Mouse (Mus musculus) embryo, embryonic 9.5 days (tissue): ENCODE data around the gene Vps26c.
"Not testable (repeated sequence)": the region's sequence is repeated elsewhere in the genome, so short reads cannot be mapped to it uniquely, and the experiment has no call there.

ENCODE experiments used
- DNase-seq: peaks from one replicate; pipeline ENCODE4 v3.0.0-alpha.2; 2017; ENCODE audit errors: extremely low spot score

The Vps26c gene

DNA sequence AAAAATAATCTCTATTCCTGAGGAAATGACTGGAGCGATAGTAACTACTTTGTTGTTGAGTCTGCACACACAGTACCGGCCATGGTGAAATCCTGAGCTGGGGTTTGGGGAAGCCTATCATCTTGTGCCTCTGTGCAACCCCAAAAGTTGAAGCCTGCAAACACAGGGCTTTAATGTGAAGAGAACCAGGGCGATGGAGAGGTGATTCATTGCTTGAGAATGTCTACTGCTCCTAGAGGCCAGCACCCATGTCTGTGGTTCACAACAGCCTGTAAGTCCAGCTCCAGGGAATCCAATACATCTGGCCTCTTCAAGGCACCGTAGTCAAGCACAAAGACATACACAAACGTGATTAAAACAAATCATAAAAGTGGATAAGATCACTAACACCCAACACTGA lies 39.3 kb downstream of the Vps26c start:
- DNase-seq = no peak

DNA sequence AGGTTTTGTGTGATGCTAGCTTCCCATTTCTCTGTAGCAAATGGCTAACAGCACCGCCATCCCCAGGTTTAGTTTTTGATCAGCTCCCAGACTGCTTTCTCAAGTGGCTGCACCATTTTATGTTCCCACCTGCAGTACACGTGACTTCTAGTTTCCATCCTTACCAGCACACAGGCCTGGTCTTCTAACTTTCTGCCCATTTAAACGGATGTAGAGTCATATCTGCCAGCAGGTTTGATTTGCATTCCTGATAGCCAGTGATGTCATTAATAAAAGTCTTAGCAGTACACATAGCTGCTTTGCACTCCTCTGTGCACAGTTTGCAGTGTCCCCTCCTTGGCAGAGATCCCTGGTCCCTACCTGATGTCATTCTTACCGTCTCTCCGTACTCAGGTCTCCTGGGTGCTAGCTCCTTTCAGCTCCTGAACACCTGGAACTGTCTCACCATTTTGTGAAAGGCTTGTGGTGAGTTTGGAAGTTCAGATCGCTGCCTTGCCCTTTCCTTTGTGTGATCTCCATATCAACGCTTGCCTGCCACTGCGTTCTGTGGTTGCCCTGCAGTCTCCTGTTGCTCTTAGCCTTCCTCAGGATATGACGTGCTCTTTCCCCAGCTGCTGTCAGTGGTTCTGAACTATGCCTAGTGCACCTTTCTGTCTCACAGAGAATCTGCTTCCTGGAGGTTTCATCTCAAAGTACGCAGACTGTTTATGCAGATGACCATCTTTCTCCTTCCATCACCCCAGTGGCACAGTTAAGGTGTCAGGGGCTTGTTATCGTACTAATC lies 41.7 kb downstream of the Vps26c start:
- no peak for DNase-seq

DNA sequence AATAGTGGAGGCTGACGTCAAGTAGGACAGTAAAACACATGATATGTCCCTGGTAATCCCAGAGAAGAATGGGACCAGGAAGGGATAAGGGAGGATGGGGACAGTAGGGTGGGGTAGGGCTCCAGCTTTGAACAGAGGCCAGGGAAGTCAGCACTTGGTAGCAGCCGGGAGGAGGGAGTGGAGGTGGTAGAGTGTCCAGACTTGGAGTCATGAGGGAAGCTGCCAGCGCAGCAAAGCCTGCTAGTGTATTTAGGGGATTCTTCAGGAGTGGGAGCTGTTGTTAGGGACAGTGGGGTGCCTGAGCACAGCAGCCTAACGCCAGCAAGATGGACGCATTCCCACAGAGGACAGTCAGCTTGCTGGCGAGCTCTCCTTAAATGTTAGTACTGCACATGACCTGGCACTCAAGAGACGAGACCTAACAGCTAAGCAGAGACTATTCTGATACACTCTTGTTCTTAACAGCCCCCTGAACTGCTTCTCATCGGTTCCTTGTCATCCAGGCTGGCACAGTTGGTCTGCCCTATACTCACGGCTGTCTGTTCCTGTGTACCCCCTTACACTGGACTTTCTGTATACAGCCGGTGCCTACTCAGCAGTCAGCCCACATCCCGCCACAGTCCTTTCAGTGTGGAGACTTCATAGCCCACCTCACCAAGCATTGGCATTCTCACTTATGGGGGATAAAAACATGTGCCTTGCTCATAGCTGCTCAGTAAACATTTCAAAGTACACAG lies 53.4 kb downstream of the Vps26c start:
- no peak for DNase-seq

DNA sequence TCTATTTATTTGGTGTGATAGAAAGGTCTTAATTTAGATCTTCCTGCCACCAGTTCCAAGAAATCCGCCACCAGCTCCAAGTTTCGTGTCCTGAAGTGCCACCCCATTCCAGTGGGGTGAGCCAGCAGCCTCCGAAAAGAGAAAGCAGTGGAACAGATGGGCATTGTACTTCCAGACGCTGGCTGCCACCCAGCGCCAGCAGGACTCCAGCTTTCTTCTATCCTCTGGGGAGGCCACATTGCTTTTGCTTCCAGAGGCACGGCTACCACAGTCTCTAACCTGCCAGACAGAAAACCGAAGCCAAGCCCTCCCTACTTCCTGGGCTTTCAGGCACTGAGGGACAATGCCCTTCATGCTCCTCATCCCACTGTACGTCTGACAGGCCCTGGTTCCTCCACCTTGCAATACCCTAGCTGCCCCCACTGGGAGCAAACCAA lies 54.1 kb downstream of the Vps26c start:
- no peak for DNase-seq

DNA sequence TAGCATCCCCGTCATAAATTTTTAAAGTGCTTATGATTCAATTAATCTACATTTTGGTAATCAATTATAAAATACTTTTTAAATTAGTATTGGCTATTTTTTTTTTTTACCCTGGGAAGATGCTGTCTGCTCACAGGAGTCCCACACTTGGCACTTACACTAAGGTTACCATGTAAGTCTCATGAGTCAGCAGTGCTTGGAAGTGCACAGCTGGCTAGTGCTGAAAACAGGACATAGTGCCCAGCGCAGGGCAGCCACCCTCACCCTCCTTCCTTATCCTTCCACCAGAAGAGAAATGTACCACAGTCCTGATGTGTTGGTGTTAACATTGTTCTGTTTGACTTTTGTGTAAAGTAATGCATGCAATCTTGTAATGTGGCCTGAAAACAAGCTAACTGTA lies 58.2 kb downstream of the Vps26c start:
- no peak for DNase-seq

DNA sequence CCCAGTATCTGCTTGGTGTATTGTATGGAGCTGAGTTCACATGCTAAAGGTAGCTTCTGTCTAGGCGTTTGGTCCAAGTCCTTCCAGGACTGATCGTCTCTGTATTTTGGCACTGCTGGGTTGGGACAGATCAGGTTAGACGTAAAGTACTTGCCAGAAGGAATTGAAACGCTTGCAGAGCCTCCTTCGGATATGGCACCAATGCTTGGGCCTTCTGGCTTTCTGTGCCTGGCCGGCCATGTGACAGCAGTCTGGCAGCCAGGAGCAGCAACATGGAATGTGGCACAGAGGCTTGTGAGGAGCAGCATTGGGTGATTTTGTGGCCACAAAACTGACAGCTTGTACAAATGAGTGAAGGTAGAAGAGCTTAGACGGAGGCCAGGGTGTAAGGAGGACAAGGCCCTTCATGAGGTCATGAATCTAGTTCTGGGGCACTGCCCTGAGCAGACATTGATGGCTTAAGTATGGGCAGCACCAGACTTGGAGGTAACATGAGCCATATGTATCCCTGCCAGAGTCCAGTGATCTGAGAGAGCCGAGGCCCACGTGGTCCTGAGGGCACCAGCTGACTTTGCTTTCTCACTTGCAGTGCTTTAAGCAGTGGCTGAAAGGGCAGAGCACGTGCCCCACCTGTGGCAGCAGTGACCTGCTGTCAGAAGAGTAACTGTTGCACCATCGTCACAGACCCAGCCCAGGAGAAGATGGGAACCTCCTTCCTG lies 59.1 kb downstream of the Vps26c start:
- DNase-seq = no peak

DNA sequence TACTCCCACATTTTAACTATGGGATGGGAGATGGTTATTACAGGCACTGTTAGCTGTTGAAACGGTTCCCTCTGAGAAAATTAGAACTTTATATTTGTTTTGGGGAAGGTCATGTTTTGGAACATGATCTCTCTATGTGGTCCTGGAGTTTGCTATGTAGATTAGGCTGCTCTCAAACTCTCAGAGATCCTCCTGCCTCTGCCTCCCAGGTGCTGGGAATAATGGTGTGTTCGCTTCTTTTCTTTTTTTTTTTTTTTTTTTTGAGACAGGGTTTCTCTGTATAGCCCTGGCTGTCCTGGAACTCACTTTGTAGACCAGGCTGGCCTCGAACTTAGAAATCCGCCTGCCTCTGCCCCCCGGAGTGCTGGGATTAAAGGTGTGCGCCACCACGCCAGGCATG lies 60.3 kb downstream of the Vps26c start:
- not testable (repeated sequence) for DNase-seq

DNA sequence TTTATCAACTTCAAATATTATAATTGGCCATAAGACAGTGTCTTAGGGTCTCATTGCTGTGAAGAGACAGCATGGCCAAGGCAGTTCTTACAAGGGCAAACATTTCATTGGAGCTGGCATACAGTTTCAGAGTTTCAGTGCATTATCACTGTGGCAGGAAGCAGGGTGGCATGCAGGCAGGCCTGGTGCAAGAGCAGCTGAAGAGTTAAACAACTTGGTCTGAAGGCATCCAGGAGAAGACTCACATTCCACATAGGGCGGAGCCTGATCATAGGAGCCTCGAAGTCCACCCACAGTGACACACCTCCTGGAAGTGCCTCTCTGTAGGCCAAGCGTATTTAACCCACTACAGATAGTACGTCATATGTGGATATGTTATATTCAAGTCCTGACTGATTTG lies 60.7 kb downstream of the Vps26c start:
- no peak for DNase-seq

DNA sequence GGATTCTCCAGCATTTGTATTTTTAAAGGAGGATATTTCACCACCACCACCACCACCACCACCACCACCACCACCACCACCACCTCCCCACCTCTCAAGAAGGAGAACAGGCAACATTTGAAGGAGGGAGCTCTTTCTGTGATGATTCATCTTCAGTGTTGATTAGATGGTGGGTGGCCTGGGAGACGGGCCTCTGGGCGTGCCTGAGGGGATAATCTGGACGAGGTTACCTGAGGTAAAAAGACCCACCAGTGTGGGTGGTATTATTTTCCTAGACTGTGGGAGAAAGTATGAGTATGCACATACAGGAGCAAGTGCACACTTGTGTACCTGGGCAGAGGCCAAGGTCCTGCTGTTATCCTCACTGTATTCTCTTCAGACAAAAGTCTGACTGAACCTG lies 62.6 kb downstream of the Vps26c start:
- no peak for DNase-seq

DNA sequence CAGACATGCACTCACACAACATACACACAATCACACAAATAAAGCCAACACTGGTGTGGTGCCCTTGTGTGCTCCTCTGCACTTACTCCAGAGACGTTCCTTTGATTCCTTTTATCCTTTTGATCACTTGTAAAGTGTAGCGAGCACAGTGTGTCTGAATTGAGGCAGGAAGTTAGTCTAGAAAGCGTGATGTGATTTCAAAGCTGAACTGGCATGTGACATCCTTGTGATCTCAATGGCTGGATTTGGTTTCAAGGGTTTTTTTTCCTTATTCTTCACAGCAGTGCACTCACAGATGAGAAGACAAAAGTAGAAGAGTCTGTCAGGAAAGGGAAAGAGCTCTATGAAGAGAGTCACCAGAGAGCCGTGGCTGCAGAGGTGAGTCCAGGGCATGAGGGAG lies 72.5 kb downstream of the Vps26c start:
- no peak for DNase-seq

DNA sequence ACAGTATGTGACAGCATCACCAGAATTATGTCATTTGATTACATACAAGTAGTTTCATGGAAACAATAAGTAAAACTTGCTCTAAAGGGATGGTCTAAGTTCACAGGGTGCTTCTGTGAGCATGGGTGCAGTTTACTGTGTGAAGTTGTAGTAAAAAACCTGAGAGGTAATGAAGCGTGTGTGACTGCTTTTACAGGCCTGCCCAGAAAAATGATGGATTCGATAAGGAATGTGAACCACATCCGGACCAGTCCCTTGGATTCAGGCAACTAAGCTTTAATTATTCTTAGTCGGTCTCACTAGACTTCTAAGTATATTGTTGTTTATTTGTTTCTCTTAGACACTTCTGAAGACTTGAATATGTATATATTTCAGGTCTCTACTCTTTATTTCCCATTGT lies 73.9 kb downstream of the Vps26c start:
- DNase-seq = no peak

DNA sequence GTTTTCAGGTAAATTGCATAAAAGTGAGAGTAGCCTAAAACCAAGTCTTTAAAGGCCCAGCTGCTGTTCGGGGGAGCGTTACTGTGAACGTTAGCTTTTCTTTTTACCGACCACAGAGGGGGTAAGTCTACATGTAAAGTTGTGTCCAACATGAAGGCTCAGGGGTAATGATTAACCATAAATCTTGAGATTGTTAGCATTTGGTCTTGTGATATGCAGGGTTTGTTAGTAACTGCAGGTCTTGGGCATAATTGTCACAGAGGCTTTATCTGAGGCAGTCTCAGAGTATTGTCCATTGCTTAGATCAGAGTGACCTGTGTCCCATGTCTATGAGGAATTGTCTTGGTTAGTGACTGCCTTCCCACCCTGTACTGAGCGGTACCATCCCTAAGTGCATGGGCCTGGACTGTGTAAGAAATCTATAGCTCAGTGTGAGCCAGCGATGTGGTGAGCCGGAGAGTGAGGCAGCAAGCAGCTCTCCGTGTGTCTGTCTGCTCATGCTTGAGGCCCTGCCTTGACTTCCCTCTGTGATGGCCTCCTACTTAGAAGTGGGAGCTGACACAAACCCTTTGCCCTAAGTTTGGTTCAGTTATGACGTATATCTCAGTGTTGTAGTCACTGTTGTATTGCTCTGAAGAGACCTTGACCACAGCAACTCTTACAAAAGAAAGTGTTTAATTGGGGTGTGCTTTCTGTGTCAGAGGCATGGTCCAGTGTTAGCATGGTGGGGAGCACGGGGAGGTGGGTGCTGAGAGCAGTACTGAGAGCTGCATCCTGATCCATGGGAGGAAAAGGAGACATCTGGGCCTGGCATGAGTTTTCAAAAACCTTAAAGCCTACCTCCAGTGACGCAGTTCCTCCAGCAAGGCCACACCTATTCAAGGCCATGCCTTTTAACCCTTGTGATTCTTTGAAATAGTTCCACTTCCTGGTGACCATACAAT lies 74.8 kb downstream of the Vps26c start:
- DNase-seq = no peak

DNA sequence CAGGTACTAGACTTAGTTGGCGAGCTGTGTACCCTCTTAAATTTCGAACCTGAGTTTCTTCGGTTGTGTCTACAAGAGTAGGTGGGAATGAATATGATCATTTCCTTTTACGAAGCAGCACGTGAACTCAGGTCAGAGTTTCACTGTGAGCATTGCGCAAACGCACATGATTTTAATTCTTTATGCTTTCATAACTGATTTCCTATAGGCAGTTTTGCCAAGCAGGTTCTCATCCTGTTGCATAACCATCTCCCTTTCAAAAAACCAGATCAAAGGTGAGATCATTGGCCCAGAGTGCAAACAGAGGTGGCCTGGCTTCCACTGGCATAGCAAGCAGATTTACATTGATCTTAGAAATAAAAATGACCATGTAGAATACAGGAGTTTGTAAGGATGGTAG lies 77.0 kb downstream of the Vps26c start:
- no peak for DNase-seq

DNA sequence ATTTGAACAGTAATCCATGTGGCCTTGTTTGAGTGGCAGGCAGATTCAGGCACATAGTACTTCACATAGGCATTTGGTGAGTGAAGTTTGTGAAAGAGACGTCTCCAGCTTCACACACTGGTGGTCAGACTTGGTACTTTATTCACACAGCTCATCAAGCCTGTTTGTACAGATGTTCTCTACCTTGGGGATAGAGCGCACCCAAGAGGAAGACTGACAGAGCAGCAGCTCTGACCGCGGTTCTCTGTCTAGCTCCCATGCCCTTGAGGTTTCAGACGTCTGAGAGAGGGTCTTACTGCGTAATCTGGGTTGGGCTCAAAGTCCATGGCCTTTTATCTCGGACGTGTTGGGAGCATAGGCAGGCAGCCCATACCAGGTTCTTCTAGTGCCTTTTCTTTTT lies 77.5 kb downstream of the Vps26c start:
- DNase-seq = no peak
